Mouse (Mus musculus) monocyte, adult 5-6 weeks (primary cell): Measurements from ENCODE around the gene Gpr137c. TPM values are rescaled to one million over a fixed set of nuclear protein-coding genes. Genes with fewer than 3 reads are reported as not detected.

Source experiments
- ATAC-seq: fragments of 153-309, 156-312 bp; replicated peaks from 2 replicates; pipeline ENCODE4 v1.8.0; 2017; ENCODE audit warnings: mild to moderate bottlenecking; ENCODE audit not compliant: low TSS enrichment, insufficient number of reproducible peaks, severe bottlenecking, poor library complexity, low FRiP score
- total RNA-seq: library from RNA; stranded (forward); fragments of 200-1000, 200-491, 200-594 nt; gene quantifications from 3 replicates; pipeline ENCODE4 v1.2.3, GENCODE M21; 2017

Gene Gpr137c
- total RNA-seq, 1 experiment from 2014 or later, result 3.0 TPM

DNA sequence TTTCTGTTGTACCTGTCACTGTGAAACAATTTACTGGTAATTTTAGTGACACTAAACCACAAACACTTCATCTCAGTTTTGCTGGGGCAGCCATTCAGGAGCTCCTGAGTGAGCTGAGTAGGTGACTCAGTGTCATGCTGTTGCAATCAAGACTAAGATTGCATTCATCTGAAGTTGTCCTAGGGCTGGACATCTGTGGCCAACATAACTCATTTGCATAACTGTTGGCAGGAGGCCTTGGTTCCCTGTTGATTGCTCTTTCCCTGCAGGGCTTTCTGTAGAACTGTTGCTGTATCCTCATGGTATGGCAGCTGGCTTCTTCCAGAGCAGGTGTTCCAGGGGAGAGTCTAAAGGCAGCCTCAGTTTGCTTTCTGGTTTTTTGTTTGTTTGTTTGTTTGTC lies 106.0 kb downstream of the Gpr137c start:
- peak; percentile 29; the same call in 1 of the 2 replicates for ATAC-seq

DNA sequence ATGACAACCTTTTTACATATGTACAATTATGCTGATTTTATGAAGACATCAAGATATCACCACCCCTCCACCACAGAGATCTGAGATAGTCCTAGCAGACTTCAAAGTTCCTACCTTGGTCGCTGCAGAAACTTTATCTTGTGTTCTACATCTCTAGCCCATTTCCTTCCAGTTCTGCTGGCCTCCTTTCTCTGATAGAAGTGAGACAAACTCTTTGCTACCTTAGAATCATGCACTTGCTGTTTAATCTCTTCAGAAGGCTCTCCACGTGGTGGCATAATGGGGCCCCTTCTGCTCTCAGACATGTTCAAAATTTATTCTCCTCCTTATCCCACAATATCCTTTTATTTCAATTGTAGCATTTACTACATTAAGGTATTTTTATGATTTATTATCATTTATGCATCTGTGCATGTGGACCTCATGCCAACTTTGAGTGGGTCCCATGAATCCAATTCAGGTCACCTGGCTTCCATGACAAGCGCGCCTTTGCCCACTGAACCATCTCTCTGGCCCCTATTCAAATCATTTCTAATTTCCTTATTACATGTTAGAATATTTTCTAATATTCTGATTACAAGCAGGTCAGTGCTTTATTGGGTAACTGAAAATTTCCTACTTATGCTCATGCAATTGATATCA lies 108.7 kb downstream of the Gpr137c start:
- ATAC-seq, result no peak

DNA sequence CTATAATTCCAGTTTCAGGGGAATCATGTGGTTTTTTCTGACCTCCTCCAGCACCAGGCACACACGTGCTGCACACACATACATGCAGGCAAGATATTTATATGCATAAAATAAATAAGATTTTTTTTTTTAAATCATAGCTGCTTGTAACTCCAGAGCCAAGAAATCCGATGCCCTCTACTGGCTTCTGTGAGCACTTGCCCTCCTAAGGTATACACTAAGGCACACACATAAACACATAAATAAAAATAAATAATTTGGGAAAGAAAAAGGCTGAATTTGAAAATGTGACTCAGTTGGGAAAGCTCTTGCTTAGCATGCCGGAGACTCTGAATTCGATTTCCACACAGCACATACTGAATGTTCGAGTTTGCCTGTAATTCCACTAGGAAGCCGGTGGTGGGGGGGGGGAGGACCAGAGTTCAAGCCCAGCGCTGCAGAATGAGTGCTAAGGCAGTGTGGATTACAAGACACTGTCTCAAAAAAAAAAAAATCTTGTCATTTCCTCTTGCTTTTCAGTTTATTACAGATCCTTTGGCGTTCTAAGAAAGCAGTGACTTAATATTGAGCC lies 109.6 kb downstream of the Gpr137c start:
- ATAC-seq, result no peak

DNA sequence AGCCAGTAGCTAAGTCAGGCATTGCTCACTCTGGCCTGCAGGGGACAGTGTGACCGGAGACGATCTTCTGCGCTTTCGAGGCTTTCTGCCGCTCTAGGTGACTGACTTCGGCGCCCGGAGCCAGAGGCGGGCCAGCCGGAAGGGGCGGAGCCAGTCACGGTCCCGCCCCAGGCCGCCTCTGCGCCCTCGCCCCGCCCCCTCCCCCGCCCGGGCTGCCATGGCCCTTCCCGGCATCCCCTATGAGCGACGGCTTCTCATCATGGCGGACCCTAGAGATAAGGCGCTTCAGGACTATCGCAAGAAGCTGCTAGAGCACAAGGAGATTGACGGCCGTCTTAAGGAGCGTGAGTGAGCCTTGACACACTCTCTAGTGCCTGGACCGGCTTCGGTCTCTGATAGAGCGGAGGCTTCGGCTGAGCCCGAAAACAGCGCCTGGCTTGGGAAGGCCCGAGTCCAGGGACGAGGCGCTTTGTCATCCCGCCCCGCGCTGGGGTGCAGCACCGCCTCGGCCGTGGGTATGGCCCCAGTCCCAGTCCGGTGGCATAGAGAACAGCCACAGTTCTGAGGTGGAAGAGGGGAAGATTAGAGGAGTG lies 110.2 kb downstream of the Gpr137c start, which contains the start of gene Psmc6:
Gene Psmc6, plus strand, starts transcription at position 200 of the 593 bp plus-strand sequence.
- ATAC-seq, result peak; percentile 97

Other genes starting within 250 kb of the Gpr137c start
- 3.0 to 3.4 TPM (median 3.3 TPM) in 3 replicates for gene Ptger2, start 231.5 kb upstream of the Gpr137c start, total RNA-seq
- gene Txndc16, start 611 bp downstream of the Gpr137c start, total RNA-seq, result 18.7 to 25.9 TPM (median 24.8 TPM) in 3 replicates
- 23.6 to 39.2 TPM (median 28.2 TPM) in 3 replicates for gene Ero1l, start 99.1 kb downstream of the Gpr137c start, total RNA-seq
- 158 to 185 TPM (median 171 TPM) in 3 replicates for gene Psmc6, start 110.1 kb downstream of the Gpr137c start, total RNA-seq
- gene Styx, start 131.4 kb downstream of the Gpr137c start, total RNA-seq, result 20.1 to 36.2 TPM (median 31.5 TPM) in 3 replicates
- 29.9 to 73.9 TPM (median 51.6 TPM) in 3 replicates for gene Gnpnat1, start 185.2 kb downstream of the Gpr137c start, total RNA-seq